Mouse (Mus musculus) lung, postnatal 0 days (tissue): Measurements from ENCODE around the gene Clip2.

ENCODE experiments used
- CTCF ChIP-seq: IDR thresholded peaks from 2 replicates; pipeline ENCODE4 v1.5.1; 2016; ENCODE audit warnings: antibody characterized with exemption, mild to moderate bottlenecking
- EP300 ChIP-seq: IDR thresholded peaks from 2 replicates; pipeline ENCODE4 v1.6.1; 2016; ENCODE audit warnings: antibody characterized with exemption, mild to moderate bottlenecking, control low read depth

- TF ChIP-seq CTCF, result no peak
- TF ChIP-seq EP300, result no peak
Observed at GRCm38 (mm10) chr5:134508965-134509364, 43.3 kb downstream of the Clip2 start.
